ENCODE assay signal across 7 mouse cellular contexts in genomic region chr6:86472100-86472955, GRCm38 (mm10). TPM values are rescaled to one million over a fixed set of nuclear protein-coding genes. Genes with fewer than 3 reads are reported as not detected.
DNase-seq lines count a peak whose midpoint lies in the region; ATAC-seq lines count a peak whose summit lies in the region.

No protein-coding gene starts in this region.

- no peaks in the 10 kb centered on the region for H3K36me3 ChIP-seq in embryonic facial prominence, embryonic 11.5 days (replicated peaks; ENCODE audit: control insufficient read depth, insufficient read depth, low read depth, low read length)
- H3K36me3 ChIP-seq in limb, embryonic 10.5 days = peaks cover 35% of the 10 kb centered on the region
- H3K36me3 ChIP-seq in midbrain, embryonic 13.5 days = peaks cover 20% of the 10 kb centered on the region

- WGBS in embryonic facial prominence, embryonic 11.5 days = under 1% methylated on average over 56 of the region's 56 CpGs
- under 1% methylated on average over 56 of the region's 56 CpGs for whole genome bisulfite sequencing in limb, embryonic 10.5 days
- WGBS in midbrain, embryonic 13.5 days = under 1% methylated on average over 55 of the region's 56 CpGs

- peak overlapping the region; percentile 26 for H3K4me3 ChIP-seq in embryonic facial prominence, embryonic 11.5 days (ENCODE audit: low read depth, low read length)
- peak overlapping the region; percentile 53 for H3K4me3 ChIP-seq in limb, embryonic 10.5 days
- peak overlapping the region; percentile 34 for H3K4me3 ChIP-seq in midbrain, embryonic 13.5 days (replicated peaks)

- H3K27me3 ChIP-seq in embryonic facial prominence, embryonic 11.5 days (ENCODE audit: control insufficient read depth, insufficient read depth, low read length) = no peaks in the 10 kb centered on the region
- no peaks in the 10 kb centered on the region for H3K27me3 ChIP-seq in limb, embryonic 10.5 days (ENCODE audit: low read depth, poor library complexity, severe bottlenecking)
- no peaks in the 10 kb centered on the region for H3K27me3 ChIP-seq in midbrain, embryonic 13.5 days

- H3K9me3 ChIP-seq in embryonic facial prominence, embryonic 11.5 days (replicated peaks; ENCODE audit: control insufficient read depth, low read length) = no peaks in the 10 kb centered on the region
- no peaks in the 10 kb centered on the region for H3K9me3 ChIP-seq in limb, embryonic 10.5 days (replicated peaks)
- H3K9me3 ChIP-seq in midbrain, embryonic 13.5 days = no peaks in the 10 kb centered on the region

- peak overlapping the region; percentile 46 for H3K4me2 ChIP-seq in embryonic facial prominence, embryonic 11.5 days (ENCODE audit: low read depth, low read length)
- H3K4me2 ChIP-seq in midbrain, embryonic 13.5 days (replicated peaks) = peak overlapping the region; percentile 61

- H3K4me1 ChIP-seq in embryonic facial prominence, embryonic 11.5 days (ENCODE audit: control insufficient read depth, insufficient read depth, low read length) = no peaks in the 10 kb centered on the region
- H3K4me1 ChIP-seq in limb, embryonic 10.5 days = peaks cover 26% of the 10 kb centered on the region
- H3K4me1 ChIP-seq in midbrain, embryonic 13.5 days (replicated peaks) = peaks cover 22% of the 10 kb centered on the region

- peak; percentile 93 for ATAC-seq in embryonic facial prominence, embryonic 11.5 days (replicated peaks; ENCODE audit: insufficient number of reproducible peaks, low FRiP score, low TSS enrichment, low read depth)
- peak; percentile 90 for ATAC-seq in granulocyte monocyte progenitor cell, adult 5-6 weeks (replicated peaks; ENCODE audit: poor library complexity, severe bottlenecking)
- ATAC-seq in midbrain, embryonic 13.5 days = peak; percentile 94

- peak overlapping the region; percentile 52 for H3K9ac ChIP-seq in embryonic facial prominence, embryonic 11.5 days (replicated peaks; ENCODE audit: low read length)
- H3K9ac ChIP-seq in midbrain, embryonic 13.5 days (replicated peaks) = peak overlapping the region; percentile 64

- peak overlapping the region; percentile 81 for H3K27ac ChIP-seq in embryonic facial prominence, embryonic 11.5 days (replicated peaks; ENCODE audit: low read depth, low read length)
- peak overlapping the region; percentile 93 for H3K27ac ChIP-seq in limb, embryonic 10.5 days
- peak overlapping the region; percentile 95 for H3K27ac ChIP-seq in midbrain, embryonic 13.5 days

- peak; percentile 100 for DNase-seq in adrenal gland, postnatal 14 days
- peak; percentile 99 for DNase-seq in embryonic facial prominence, embryonic 11.5 days (ENCODE audit: low spot score)
- peak; percentile 99 for DNase-seq in kidney, adult 11 months
- peak; percentile 100 for DNase-seq in limb, embryonic 10.5 days (ENCODE audit: low spot score)
- DNase-seq in spleen, adult 12 weeks (ENCODE audit: low spot score) = peak; percentile 100

RNA-seq across cellular contexts. Expression of gene C87436, which starts 34.2 kb away (rescaled TPM):
- total RNA-seq in adrenal gland, postnatal 14 days (2021) = 15.6 and 16.4 TPM in 2 replicates
- polyA plus RNA-seq in embryonic facial prominence, embryonic 11.5 days (2014; fragmentation: Nextera tagmentation; extraction: Ambion mirVana) = 23.8 and 25.1 TPM in 2 replicates
- total RNA-seq in granulocyte monocyte progenitor cell, adult 5-6 weeks (2014; fragmentation: Nextera tagmentation) = 20.8 and 33.5 TPM in 2 replicates
- total RNA-seq in granulocyte monocyte progenitor cell, adult 5-6 weeks (2017) = 20.3 and 26.7 TPM in 2 replicates
- polyA plus RNA-seq in limb, embryonic 10.5 days (2016; fragmentation: Nextera tagmentation; extraction: Ambion mirVana) = 23.9 and 25.2 TPM in 2 replicates
- polyA plus RNA-seq in midbrain, embryonic 13.5 days (2015; fragmentation: Nextera tagmentation; extraction: Ambion mirVana) = 27.7 and 28.8 TPM in 2 replicates

RNA-seq across cellular contexts. Expression of gene Gm44790, which starts 45.9 kb away (rescaled TPM):
- 0.78 TPM in 1 of 2 replicates, not detected in the other for total RNA-seq in adrenal gland, postnatal 14 days (2021)
- polyA plus RNA-seq in embryonic facial prominence, embryonic 11.5 days (2014; fragmentation: Nextera tagmentation; extraction: Ambion mirVana) = not detected in 2 replicates
- not detected in 2 replicates for total RNA-seq in granulocyte monocyte progenitor cell, adult 5-6 weeks (2014; fragmentation: Nextera tagmentation)
- total RNA-seq in granulocyte monocyte progenitor cell, adult 5-6 weeks (2017) = not detected in 2 replicates
- not detected in 2 replicates for polyA plus RNA-seq in limb, embryonic 10.5 days (2016; fragmentation: Nextera tagmentation; extraction: Ambion mirVana)
- polyA plus RNA-seq in midbrain, embryonic 13.5 days (2015; fragmentation: Nextera tagmentation; extraction: Ambion mirVana) = not detected in 2 replicates

RNA-seq across cellular contexts. Expression of gene Pcbp1, which starts 53.8 kb away (rescaled TPM):
- total RNA-seq in adrenal gland, postnatal 14 days (2021) = 260 TPM in 2 replicates
- 405 and 423 TPM in 2 replicates for polyA plus RNA-seq in embryonic facial prominence, embryonic 11.5 days (2014; fragmentation: Nextera tagmentation; extraction: Ambion mirVana)
- total RNA-seq in granulocyte monocyte progenitor cell, adult 5-6 weeks (2014; fragmentation: Nextera tagmentation) = 258 and 285 TPM in 2 replicates
- 130 and 152 TPM in 2 replicates for total RNA-seq in granulocyte monocyte progenitor cell, adult 5-6 weeks (2017)
- polyA plus RNA-seq in limb, embryonic 10.5 days (2016; fragmentation: Nextera tagmentation; extraction: Ambion mirVana) = 562 and 618 TPM in 2 replicates
- 246 and 342 TPM in 2 replicates for polyA plus RNA-seq in midbrain, embryonic 13.5 days (2015; fragmentation: Nextera tagmentation; extraction: Ambion mirVana)

Comparison
In these comparisons a context has a peak if more than half of its experiments do, and no peak if none do; other contexts are left out.
1. Peak in every context shown above with its lines: DNase-seq, ATAC-seq, H3K4me3 ChIP-seq and H3K27ac ChIP-seq.